Mouse (Mus musculus): ENCODE results near the gene Rps6kc1.

Gene Rps6kc1

GRCm38 (mm10) chr1:190836046-190836445, 75.5 kb downstream of the Rps6kc1 start:
- DNase-seq (ENCODE audit: extremely low spot score, low spot score), result no peak

DNA sequence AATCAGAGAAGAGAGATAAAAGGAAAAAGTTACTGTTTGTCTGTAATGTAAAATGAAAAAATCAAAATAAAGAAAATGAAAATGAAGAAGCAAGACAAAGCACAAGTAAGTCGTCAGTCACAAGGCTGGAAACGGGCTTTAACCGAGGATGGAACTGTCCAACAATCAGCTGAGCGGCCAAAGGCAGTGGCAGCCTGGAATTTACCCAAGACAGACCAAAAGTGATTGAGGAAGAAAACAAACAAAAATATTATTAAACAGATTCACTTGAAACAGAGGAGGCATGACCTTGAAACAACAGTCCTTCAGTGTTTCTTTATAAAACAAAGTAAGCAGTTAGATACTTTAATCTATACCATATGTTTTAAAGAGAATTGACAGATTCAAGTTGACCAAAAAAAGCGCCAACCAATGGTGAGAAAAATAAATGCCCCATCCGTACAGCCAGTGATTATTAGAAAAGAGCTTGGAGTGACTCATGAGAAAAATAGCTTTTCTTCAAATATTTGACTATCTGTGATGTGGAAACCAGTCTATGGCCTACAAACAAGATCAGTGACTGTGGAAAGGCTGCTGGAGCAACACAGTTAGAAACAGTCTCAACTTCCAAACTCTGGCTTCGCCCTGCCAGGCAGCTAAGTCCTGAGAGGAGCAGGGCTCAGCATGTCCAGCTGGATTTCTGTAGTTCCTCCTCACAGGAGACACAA, 77.2 kb downstream of the Rps6kc1 start:
- DNase-seq (ENCODE audit: extremely low spot score, low spot score), result no peak

GRCm38 (mm10) chr1:190832965-190833630, 78.5 kb downstream of the Rps6kc1 start:
- DNase-seq (ENCODE audit: extremely low spot score, low spot score), result no peak

GRCm38 (mm10) chr1:190831839-190832497, 79.6 kb downstream of the Rps6kc1 start:
- DNase-seq (ENCODE audit: extremely low spot score, low spot score), result peak; percentile 34

DNA sequence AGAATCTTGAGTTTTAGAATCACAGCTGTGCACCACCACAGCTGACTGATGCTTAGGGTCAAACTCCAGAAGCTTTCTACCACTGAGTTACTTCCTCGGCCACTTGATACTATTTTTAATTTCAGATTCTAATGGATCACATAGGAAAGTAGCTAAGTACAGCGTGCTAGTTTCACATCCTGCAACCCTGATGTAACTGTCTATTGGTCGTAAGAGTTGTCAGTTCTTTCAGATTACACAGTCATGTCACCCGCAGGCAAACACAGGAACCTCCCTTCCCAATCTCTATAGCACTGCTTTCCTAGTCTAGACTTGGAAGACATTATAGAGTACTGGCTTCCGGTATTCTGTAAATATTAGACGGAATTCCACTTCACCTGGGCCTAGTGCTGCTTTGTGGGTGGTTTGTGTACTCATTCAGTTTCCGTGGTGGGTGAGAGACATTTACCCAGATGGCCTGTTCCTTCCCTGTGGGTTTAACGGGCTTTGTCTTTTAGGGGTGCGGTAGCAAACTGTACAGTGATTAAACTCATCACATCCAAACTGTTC, 85.0 kb downstream of the Rps6kc1 start:
- DNase-seq (ENCODE audit: extremely low spot score, low spot score), result no peak

DNA sequence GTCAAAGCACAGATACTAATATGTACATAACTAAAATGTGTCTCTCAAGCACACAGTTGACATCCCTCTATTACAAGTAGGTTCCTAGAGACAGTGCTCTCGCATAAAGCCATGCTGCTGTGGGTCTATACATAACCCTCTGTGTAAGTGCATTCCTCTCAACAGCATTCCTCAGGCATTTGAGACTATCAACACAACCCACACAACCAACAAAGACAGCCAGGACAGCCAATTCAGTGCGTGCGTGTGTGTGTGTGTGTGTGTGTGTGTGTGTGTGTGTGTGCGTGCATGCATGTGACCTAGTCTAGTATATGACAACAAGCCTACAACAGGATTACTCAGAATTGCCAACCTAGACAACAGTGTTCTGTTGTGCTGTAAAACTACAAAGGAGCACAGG, 87.8 kb downstream of the Rps6kc1 start:
- no peak for DNase-seq (ENCODE audit: extremely low spot score, low spot score)

GRCm38 (mm10) chr1:190816141-190816540, 95.4 kb downstream of the Rps6kc1 start:
- DNase-seq (ENCODE audit: extremely low spot score, low spot score), result no peak

DNA sequence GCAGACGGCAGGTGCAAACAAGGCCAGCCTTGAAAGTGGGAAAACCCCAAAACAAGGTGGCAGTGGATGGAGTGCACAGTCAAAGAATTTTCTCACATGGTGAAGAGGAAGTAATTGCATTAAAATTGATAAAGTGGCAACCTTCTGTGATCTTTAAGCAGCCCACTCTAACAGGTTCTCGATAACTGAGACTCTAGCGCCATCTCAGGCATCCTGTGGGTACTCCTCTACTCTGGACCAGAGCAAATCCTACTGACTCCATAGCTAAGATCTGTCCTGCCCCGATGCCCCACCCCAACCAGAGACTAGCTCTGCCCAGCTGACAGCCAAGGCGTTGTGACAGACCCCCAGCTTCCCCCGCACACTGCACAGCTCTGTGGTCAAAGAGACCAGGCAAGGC, 101.2 kb downstream of the Rps6kc1 start:
- DNase-seq (ENCODE audit: extremely low spot score, low spot score), result no peak

DNA sequence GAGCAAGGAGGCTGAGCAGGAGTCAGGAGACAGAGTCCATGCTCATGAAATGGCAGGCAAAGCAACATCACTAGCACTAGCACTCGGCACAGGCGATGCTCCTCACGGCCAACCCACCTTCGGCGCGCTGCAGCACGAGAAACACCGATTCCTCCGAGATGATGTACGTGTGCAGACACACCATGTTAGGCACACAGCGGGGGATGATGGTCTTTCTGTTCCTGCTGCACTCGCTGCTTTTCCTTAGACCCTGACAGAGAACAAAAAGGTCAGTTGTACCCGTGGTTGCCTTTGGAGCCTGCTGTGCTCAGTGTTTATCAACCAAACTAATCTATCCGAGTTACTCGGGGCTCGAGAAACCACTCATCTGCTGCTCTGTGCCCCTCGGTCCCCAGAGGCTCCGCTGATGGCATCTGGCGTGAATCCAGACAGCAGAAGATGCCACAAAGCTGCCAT, 102.8 kb downstream of the Rps6kc1 start:
- peak; percentile 33 for DNase-seq (ENCODE audit: extremely low spot score, low spot score)

- no peak for DNase-seq (ENCODE audit: extremely low spot score, low spot score)
Observed at GRCm38 (mm10) chr1:190806817-190807216, 104.8 kb downstream of the Rps6kc1 start.

- no peak for DNase-seq (ENCODE audit: extremely low spot score, low spot score)
Observed at GRCm38 (mm10) chr1:190798668-190799067, 112.9 kb downstream of the Rps6kc1 start.

DNA sequence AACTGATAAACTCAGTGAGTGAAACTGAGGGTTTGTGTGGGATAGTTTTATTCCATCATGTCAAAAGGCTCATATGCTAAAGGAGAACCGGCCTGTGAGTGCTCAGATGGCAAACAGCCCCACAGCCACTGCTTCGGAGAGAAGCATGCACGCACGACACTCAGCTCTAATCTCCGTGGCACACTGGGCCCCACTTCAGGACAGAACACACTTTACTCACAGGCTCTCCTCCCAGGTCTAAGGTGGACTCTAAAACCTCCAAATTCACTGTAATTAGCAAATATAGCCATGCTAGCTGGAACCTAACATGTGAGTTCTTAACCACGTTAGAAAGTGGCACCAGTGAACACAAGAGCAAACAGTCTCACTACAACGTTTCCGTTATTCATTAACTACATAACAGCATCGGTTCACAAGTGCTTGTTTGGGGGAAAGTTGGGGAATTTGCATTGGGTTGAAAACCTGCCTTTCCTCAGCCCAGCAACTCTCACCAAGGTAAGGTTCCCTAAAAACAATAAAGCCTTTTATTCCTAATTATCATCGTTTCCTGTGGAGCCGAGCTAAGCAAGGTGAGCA, 114.0 kb downstream of the Rps6kc1 start:
- DNase-seq (ENCODE audit: extremely low spot score, low spot score), result no peak

GRCm38 (mm10) chr1:190796745-190797482, 114.7 kb downstream of the Rps6kc1 start:
- peak; percentile 49 for DNase-seq (ENCODE audit: extremely low spot score, low spot score)

DNA sequence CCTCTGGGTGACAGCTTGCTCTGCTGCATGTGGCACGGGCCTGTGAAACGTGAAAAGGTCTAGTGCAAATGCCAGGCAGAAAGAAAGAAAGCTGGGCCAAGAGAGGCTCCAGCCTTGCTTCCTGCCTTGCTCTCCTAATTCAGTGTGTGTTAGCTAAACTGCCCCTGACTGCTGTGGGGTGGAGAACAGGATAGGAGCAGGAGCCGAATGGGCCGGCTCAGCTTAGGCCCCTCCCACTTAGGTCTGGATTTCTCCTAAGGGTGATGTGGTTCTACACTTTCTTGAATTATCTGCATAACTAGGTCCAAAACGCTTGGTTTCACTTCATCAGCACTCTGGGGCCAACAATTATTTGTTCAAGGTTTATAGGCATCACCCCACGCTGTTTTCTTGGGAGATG, 119.9 kb downstream of the Rps6kc1 start:
- no peak for DNase-seq (ENCODE audit: extremely low spot score, low spot score)

GRCm38 (mm10) chr1:190790720-190791119, 120.8 kb downstream of the Rps6kc1 start:
- no peak for DNase-seq (ENCODE audit: extremely low spot score, low spot score)

- DNase-seq (ENCODE audit: extremely low spot score, low spot score), result no peak
Observed at GRCm38 (mm10) chr1:190777660-190778059, 133.9 kb downstream of the Rps6kc1 start.

GRCm38 (mm10) chr1:190776260-190776659, 135.3 kb downstream of the Rps6kc1 start:
- no peak for DNase-seq (ENCODE audit: extremely low spot score, low spot score)

DNA sequence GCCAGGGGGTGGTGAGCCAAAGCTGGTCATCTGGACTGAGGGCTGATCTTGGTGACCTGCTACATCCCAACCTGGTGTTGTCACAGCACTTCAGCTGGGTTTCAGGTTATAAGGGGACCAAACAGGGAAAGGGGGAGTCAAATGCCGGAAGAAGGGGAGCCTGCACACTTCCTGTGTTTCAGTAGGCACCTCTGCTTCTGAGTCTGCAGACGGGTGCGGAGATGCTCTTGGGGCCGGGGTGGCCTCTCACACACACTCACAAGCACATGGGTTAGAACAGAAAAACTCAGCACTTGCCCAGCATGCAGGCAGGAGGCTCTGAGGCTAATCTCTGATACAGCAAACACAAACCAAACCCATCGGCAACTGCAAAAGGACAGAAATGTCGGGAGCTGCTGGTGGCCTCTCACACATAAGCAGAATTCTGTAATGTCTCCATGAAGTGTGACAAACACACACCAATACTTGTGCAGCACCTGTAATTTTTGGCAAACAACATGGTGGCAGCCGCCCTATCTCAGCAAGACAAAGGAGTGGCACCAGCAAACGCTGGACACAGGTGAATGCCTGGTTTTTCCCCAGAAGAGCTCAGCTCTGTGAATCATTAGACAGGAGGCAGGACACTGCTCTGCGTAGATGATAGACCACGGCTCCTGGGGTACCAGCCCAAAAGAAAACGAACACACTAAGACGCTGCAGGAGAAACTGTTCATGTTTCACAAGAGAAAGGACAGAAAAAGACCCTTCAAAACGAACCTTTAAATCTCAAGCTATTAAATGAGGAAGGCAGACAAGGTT, 139.3 kb downstream of the Rps6kc1 start:
- DNase-seq (ENCODE audit: extremely low spot score, low spot score), result no peak

DNA sequence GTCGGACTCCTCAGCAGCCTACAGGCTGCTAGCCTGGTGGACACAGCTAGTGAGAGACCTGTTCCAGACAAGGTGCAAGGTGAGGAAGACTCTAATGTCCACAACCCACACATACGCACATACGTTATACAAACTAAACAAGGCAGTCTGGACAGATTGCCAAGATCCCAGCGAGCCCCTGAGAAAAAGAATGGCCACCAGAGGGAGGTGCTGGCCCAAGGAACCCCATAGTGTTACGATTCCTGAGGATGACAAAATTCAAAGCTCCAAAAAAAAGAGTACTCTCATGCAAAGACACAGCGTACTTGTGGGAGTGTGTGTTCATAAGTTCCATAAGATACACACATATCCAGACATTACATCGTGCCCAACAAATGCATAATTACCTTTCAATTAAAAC, 141.8 kb downstream of the Rps6kc1 start:
- no peak for DNase-seq (ENCODE audit: extremely low spot score, low spot score)

DNA sequence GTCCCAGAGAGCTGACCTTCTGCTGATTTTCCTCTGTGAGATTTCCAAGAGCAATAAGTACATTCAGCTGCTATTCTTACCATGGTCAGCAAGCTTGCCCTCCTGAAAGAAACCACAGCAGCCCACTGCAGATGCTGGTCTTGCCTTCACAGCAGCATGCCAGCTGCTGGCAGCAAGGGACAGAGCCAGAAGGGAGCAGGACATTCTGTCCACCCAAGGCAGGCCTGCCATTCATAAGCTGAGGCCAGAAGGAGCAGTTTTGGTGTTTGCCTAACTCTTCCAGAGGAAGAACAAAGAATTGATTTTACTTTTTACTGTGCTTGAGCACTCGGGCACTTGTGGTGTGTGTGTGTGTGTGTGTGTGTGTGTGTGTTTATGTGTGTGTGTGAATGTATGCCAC, 143.3 kb downstream of the Rps6kc1 start:
- no peak for DNase-seq (ENCODE audit: extremely low spot score, low spot score)
